Mouse (Mus musculus): ENCODE results near the gene Clmp. TPM values are rescaled to one million over a fixed set of nuclear protein-coding genes. Genes with fewer than 3 reads are reported as not detected.

Clmp gene
- polyA plus RNA-seq, 1 experiment, result 3.5 TPM

- Histone ChIP-seq H3K36me3 (ENCODE audit: control insufficient read depth, insufficient read depth, low read length, poor library complexity, severe bottlenecking) (no peaks in the 10 kb centered on the region), H3K4me1 (ENCODE audit: control insufficient read depth, insufficient read depth, low read length) (no peaks in the 10 kb centered on the region), H3K4me3 (ENCODE audit: low read depth, low read length) (no peak overlapping the region), H3K9ac (ENCODE audit: low read depth, poor library complexity, severe bottlenecking) (no peak overlapping the region), H3K27me3 (ENCODE audit: control insufficient read depth, insufficient read depth, low read length, poor library complexity, severe bottlenecking) (no peaks in the 10 kb centered on the region), H3K9me3 (replicated peaks; ENCODE audit: control insufficient read depth, insufficient read depth, low read length, poor library complexity, severe bottlenecking) (no peaks in the 10 kb centered on the region), H3K27ac (ENCODE audit: insufficient read depth, low read length) (no peak overlapping the region)
- no peak for TF ChIP-seq CTCF (IDR thresholded peaks at IDR 0.05; ENCODE audit: low read depth, low read length)
- no peak for TF ChIP-seq POLR2A (IDR thresholded peaks at IDR 0.05; ENCODE audit: insufficient read depth, low read length)
- TF ChIP-seq EP300 (IDR thresholded peaks at IDR 0.05; ENCODE audit: insufficient read depth, low read depth, low read length), result no peak
Measured at GRCm38 (mm10) chr9:40694284-40694683, 8.5 kb downstream of the Clmp start.

- Histone ChIP-seq H3K9ac (ENCODE audit: low read depth, poor library complexity, severe bottlenecking) (no peak overlapping the region), H3K27me3 (ENCODE audit: control insufficient read depth, insufficient read depth, low read length, poor library complexity, severe bottlenecking) (no peaks in the 10 kb centered on the region), H3K27ac (ENCODE audit: insufficient read depth, low read length) (no peak overlapping the region), H3K9me3 (replicated peaks; ENCODE audit: control insufficient read depth, insufficient read depth, low read length, poor library complexity, severe bottlenecking) (no peaks in the 10 kb centered on the region), H3K4me1 (ENCODE audit: control insufficient read depth, insufficient read depth, low read length) (no peaks in the 10 kb centered on the region), H3K36me3 (ENCODE audit: control insufficient read depth, insufficient read depth, low read length, poor library complexity, severe bottlenecking) (no peaks in the 10 kb centered on the region), H3K4me3 (ENCODE audit: low read depth, low read length) (no peak overlapping the region)
- no peak for TF ChIP-seq POLR2A (IDR thresholded peaks at IDR 0.05; ENCODE audit: insufficient read depth, low read length)
- TF ChIP-seq CTCF (IDR thresholded peaks at IDR 0.05; ENCODE audit: low read depth, low read length), result no peak
- TF ChIP-seq EP300 (IDR thresholded peaks at IDR 0.05; ENCODE audit: insufficient read depth, low read depth, low read length), result no peak
Measured at GRCm38 (mm10) chr9:40696086-40696485, 10.3 kb downstream of the Clmp start.

- H3K9ac ChIP-seq (ENCODE audit: low read depth, poor library complexity, severe bottlenecking), result no peak overlapping the region
- H3K4me1 ChIP-seq (ENCODE audit: control insufficient read depth, insufficient read depth, low read length), result no peaks in the 10 kb centered on the region
- H3K4me3 ChIP-seq (ENCODE audit: low read depth, low read length), result no peak overlapping the region
- no peak for TF ChIP-seq EP300 (IDR thresholded peaks at IDR 0.05; ENCODE audit: insufficient read depth, low read depth, low read length)
- no peak for TF ChIP-seq CTCF (IDR thresholded peaks at IDR 0.05; ENCODE audit: low read depth, low read length)
- TF ChIP-seq POLR2A (IDR thresholded peaks at IDR 0.05; ENCODE audit: insufficient read depth, low read length), result no peak
- H3K27me3 ChIP-seq (ENCODE audit: control insufficient read depth, insufficient read depth, low read length, poor library complexity, severe bottlenecking), result no peaks in the 10 kb centered on the region
- H3K36me3 ChIP-seq (ENCODE audit: control insufficient read depth, insufficient read depth, low read length, poor library complexity, severe bottlenecking), result no peaks in the 10 kb centered on the region
- H3K27ac ChIP-seq (ENCODE audit: insufficient read depth, low read length), result no peak overlapping the region
- no peaks in the 10 kb centered on the region for H3K9me3 ChIP-seq (replicated peaks; ENCODE audit: control insufficient read depth, insufficient read depth, low read length, poor library complexity, severe bottlenecking)
Measured at GRCm38 (mm10) chr9:40699194-40699593, 13.4 kb downstream of the Clmp start.

GRCm38 (mm10) chr9:40700253-40700652 is 14.5 kb downstream of the Clmp start:
- Histone ChIP-seq H3K36me3 (ENCODE audit: control insufficient read depth, insufficient read depth, low read length, poor library complexity, severe bottlenecking) (no peaks in the 10 kb centered on the region), H3K9me3 (replicated peaks; ENCODE audit: control insufficient read depth, insufficient read depth, low read length, poor library complexity, severe bottlenecking) (no peaks in the 10 kb centered on the region)
- no peak for TF ChIP-seq CTCF (IDR thresholded peaks at IDR 0.05; ENCODE audit: low read depth, low read length)
- no peak for TF ChIP-seq EP300 (IDR thresholded peaks at IDR 0.05; ENCODE audit: insufficient read depth, low read depth, low read length)
- no peak for TF ChIP-seq POLR2A (IDR thresholded peaks at IDR 0.05; ENCODE audit: insufficient read depth, low read length)

GRCm38 (mm10) chr9:40704364-40705276 is 18.9 kb downstream of the Clmp start:
- Histone ChIP-seq H3K4me1 (ENCODE audit: control insufficient read depth, insufficient read depth, low read length) (no peaks in the 10 kb centered on the region), H3K36me3 (ENCODE audit: control insufficient read depth, insufficient read depth, low read length, poor library complexity, severe bottlenecking) (no peaks in the 10 kb centered on the region), H3K27ac (ENCODE audit: insufficient read depth, low read length) (no peak overlapping the region), H3K9ac (ENCODE audit: low read depth, poor library complexity, severe bottlenecking) (no peak overlapping the region), H3K27me3 (ENCODE audit: control insufficient read depth, insufficient read depth, low read length, poor library complexity, severe bottlenecking) (no peaks in the 10 kb centered on the region), H3K4me3 (ENCODE audit: low read depth, low read length) (no peak overlapping the region), H3K9me3 (replicated peaks; ENCODE audit: control insufficient read depth, insufficient read depth, low read length, poor library complexity, severe bottlenecking) (no peaks in the 10 kb centered on the region)
- TF ChIP-seq EP300 (IDR thresholded peaks at IDR 0.05; ENCODE audit: insufficient read depth, low read depth, low read length) (no peak), CTCF (IDR thresholded peaks at IDR 0.05; ENCODE audit: low read depth, low read length) (no peak), POLR2A (IDR thresholded peaks at IDR 0.05; ENCODE audit: insufficient read depth, low read length) (no peak)

More at GRCm38 (mm10) chr9:40700253-40700652, 14.5 kb downstream of the Clmp start:
- Histone ChIP-seq H3K27ac (ENCODE audit: insufficient read depth, low read length) (no peak overlapping the region), H3K27me3 (ENCODE audit: control insufficient read depth, insufficient read depth, low read length, poor library complexity, severe bottlenecking) (no peaks in the 10 kb centered on the region), H3K4me3 (ENCODE audit: low read depth, low read length) (no peak overlapping the region), H3K4me1 (ENCODE audit: control insufficient read depth, insufficient read depth, low read length) (no peaks in the 10 kb centered on the region), H3K9ac (ENCODE audit: low read depth, poor library complexity, severe bottlenecking) (no peak overlapping the region)

Data from ES-Bruce4 (cell line).